Mouse (Mus musculus) adrenal gland, postnatal 10 days (tissue): ENCODE measurements around the gene Tsga13. TPM values are rescaled to one million over a fixed set of nuclear protein-coding genes. Genes with fewer than 3 reads are reported as not detected.

Experiments
- DNase-seq: peaks from one replicate; pipeline ENCODE4 v3.0.0; 2021; ENCODE audit warnings: mixed read lengths
- total RNA-seq, 2 experiments: library from RNA; stranded (reverse); gene quantifications; 2 replicates each; pipeline ENCODE4 v1.2.3; 2021

The Tsga13 gene
- total RNA-seq, 2 experiments from 2014 or later: 0.33 TPM; not detected in 1

- no peak for DNase-seq
Observed at GRCm38 (mm10) chr6:30855956-30856355, 59.4 kb downstream of the Tsga13 start.

GRCm38 (mm10) chr6:30855205-30855604 is 60.2 kb downstream of the Tsga13 start:
- no peak for DNase-seq

- DNase-seq: peak; percentile 9
Observed at GRCm38 (mm10) chr6:30849818-30850217, 65.6 kb downstream of the Tsga13 start.

Other genes starting within 250 kb of the Tsga13 start
- gene Cep41, start 221.8 kb downstream of the Tsga13 start, total RNA-seq: 1 to 10 TPM; 6.7 to 9.1 TPM
- gene Mest, start 192.0 kb downstream of the Tsga13 start, total RNA-seq: 100 to 1,000 TPM; 149 to 191 TPM
- 10 to 100 TPM; 55.2 to 59.8 TPM for gene Copg2, start 18.8 kb downstream of the Tsga13 start, total RNA-seq
- gene Klf14, start 43.5 kb upstream of the Tsga13 start, total RNA-seq: under 1 TPM; 0.42 to 0.57 TPM